In the genomic region with DNA sequence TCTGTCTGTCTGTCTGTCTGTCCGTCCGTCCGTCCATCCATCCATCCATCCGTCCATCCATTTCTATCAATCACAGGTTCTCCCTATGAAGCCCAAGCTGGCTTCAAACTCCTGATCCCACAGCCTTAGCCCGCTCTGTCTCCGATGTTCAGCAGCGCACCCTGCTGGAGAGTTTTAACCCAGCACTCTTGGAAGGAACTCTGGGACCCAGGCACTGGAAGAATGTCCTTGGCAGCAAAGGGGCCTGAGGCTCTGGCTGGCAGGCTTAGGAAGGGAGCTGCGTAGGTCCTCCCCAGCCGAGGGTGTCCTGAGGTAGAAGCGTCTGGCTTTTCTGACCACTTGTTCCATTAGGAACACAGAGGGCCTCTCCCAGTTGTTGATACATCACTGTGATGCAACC, we compare ENCODE assay signal across 9 mouse cellular contexts. TPM values are rescaled to one million over a fixed set of nuclear protein-coding genes. Genes with fewer than 3 reads are reported as not detected.
DNase-seq lines count a peak whose midpoint lies in the region; ATAC-seq and TF ChIP-seq lines count a peak whose summit lies in the region.
"Had no signal": no experiment of that assay in that cellular context is flagged by ENCODE, and none has a peak within 500 bp of the region (broad histone marks: within the 10 kb centered on the region; RNA-seq: fewer than 3 reads in every experiment).

No protein-coding gene starts in this region.

- peak; percentile 18 for ATAC-seq in Patski
- no peak for ATAC-seq in embryonic facial prominence, embryonic 11.5 days (replicated peaks; ENCODE audit: insufficient number of reproducible peaks, low FRiP score, low TSS enrichment, low read depth)
- ATAC-seq in liver, embryonic 11.5 days (replicated peaks; ENCODE audit: low FRiP score): 0 out of 2 replicates have a peak, but pooled peaks have one; percentile 24
- ATAC-seq in neural tube, embryonic 11.5 days (ENCODE audit: insufficient read depth, low FRiP score, low TSS enrichment): no peak

- H3K27ac ChIP-seq in heart, embryonic 10.5 days: no peak overlapping the region
- no peak overlapping the region for H3K27ac ChIP-seq in embryonic facial prominence, embryonic 11.5 days (replicated peaks; ENCODE audit: low read depth, low read length)
- H3K27ac ChIP-seq in liver, embryonic 11.5 days (ENCODE audit: low read depth, low read length): peak overlapping the region; percentile 68; the same call in 1 of the 2 replicates
- H3K27ac ChIP-seq in neural tube, embryonic 11.5 days (ENCODE audit: low read depth, low read length): no peak overlapping the region
- H3K27ac ChIP-seq: embryonic facial prominence, embryonic 12.5 days had no signal

- POLR2A ChIA-PET in Patski (lab: Charles Lee): interaction anchor here (0.9 to 1.0 kb wide), 2 partner anchors 12 to 13 kb away, joined by 3 to 6 read pairs; no protein-coding TSS in a partner anchor

- CTCF ChIA-PET in Patski (lab: Charles Lee): interaction anchor here (1.0 kb wide), 1 partner anchor 10 kb away, joined by 6 read pairs; no protein-coding TSS in a partner anchor

- 40% methylated on average over 10 of the region's 10 CpGs for WGBS in heart, embryonic 10.5 days
- 44% methylated on average over 10 of the region's 10 CpGs for WGBS in embryonic facial prominence, embryonic 11.5 days
- 43% methylated on average over 10 of the region's 10 CpGs for WGBS in liver, embryonic 11.5 days
- 42% methylated on average over 10 of the region's 10 CpGs for WGBS in neural tube, embryonic 11.5 days

- H3K9ac ChIP-seq in embryonic facial prominence, embryonic 11.5 days (replicated peaks; ENCODE audit: low read length): no peak overlapping the region
- no peak overlapping the region for H3K9ac ChIP-seq in liver, embryonic 11.5 days (ENCODE audit: low read depth, low read length)
- no peak overlapping the region for H3K9ac ChIP-seq in neural tube, embryonic 11.5 days (ENCODE audit: low read length)
- H3K9ac ChIP-seq: embryonic facial prominence, embryonic 12.5 days had no signal

- in situ Hi-C loops in Patski (cut with MboI; ENCODE audit: low pct_unique_long_range_greater_than_20kb): no loop called here

- H3K4me3 ChIP-seq in heart, embryonic 10.5 days: no peak overlapping the region
- no peak overlapping the region for H3K4me3 ChIP-seq in embryonic facial prominence, embryonic 11.5 days (ENCODE audit: low read depth, low read length)
- peak overlapping the region; percentile 12; the same call in 1 of the 2 replicates for H3K4me3 ChIP-seq in liver, embryonic 11.5 days (ENCODE audit: low read depth, low read length)
- no peak overlapping the region for H3K4me3 ChIP-seq in neural tube, embryonic 11.5 days (ENCODE audit: low read depth, low read length)
- H3K4me3 ChIP-seq: embryonic facial prominence, embryonic 12.5 days had no signal

- intact Hi-C loops in heart, postnatal 36 days (cut with DNase I): loop anchor here (1.0 kb wide), 1 partner anchor 22 kb away; no protein-coding TSS in a partner anchor

- peak; percentile 98 for DNase-seq in heart, adult 11 months
- no peak for DNase-seq in heart, embryonic 10.5 days (ENCODE audit: low spot score)
- DNase-seq in Patski (ENCODE audit: low read depth, low spot score): no peak
- peak; percentile 72 for DNase-seq in embryonic facial prominence, embryonic 11.5 days (ENCODE audit: low spot score)
- peak; percentile 80 to 82 for DNase-seq in heart, postnatal 36 days
- DNase-seq in liver, embryonic 11.5 days (ENCODE audit: low spot score): no peak
- DNase-seq in neural tube, embryonic 11.5 days (ENCODE audit: low spot score): peak; percentile 56
- peak; percentile 64 for DNase-seq in thymus, postnatal 25 days

- no peaks in the 10 kb centered on the region for H3K9me3 ChIP-seq in heart, embryonic 10.5 days
- H3K9me3 ChIP-seq in embryonic facial prominence, embryonic 11.5 days (replicated peaks; ENCODE audit: control insufficient read depth, low read length): no peaks in the 10 kb centered on the region
- H3K9me3 ChIP-seq in liver, embryonic 11.5 days (ENCODE audit: control insufficient read depth, low read length): no peaks in the 10 kb centered on the region
- H3K9me3 ChIP-seq in neural tube, embryonic 11.5 days (ENCODE audit: control insufficient read depth, low read length): no peaks in the 10 kb centered on the region
- H3K9me3 ChIP-seq: embryonic facial prominence, embryonic 12.5 days had no signal

- no peak overlapping the region for H3K4me2 ChIP-seq in embryonic facial prominence, embryonic 11.5 days (ENCODE audit: low read depth, low read length)
- peak overlapping the region; percentile 95 for H3K4me2 ChIP-seq in liver, embryonic 11.5 days
- H3K4me2 ChIP-seq in neural tube, embryonic 11.5 days (ENCODE audit: low read depth): no peak overlapping the region
- H3K4me2 ChIP-seq: embryonic facial prominence, embryonic 12.5 days had no signal

- peaks cover 9% of the 10 kb centered on the region for H3K36me3 ChIP-seq in heart, embryonic 10.5 days
- no peaks in the 10 kb centered on the region for H3K36me3 ChIP-seq in embryonic facial prominence, embryonic 11.5 days (replicated peaks; ENCODE audit: control insufficient read depth, insufficient read depth, low read depth, low read length)
- peaks cover 5% of the 10 kb centered on the region; the same call in 1 of the 2 replicates for H3K36me3 ChIP-seq in liver, embryonic 11.5 days (ENCODE audit: control insufficient read depth, insufficient read depth, low read length)
- H3K36me3 ChIP-seq in neural tube, embryonic 11.5 days (ENCODE audit: control insufficient read depth, insufficient read depth, low read length): no peaks in the 10 kb centered on the region
- H3K36me3 ChIP-seq: embryonic facial prominence, embryonic 12.5 days had no signal

- no peak for TF ChIP-seq CTCF in Patski (IDR thresholded peaks at IDR 0.05)

- no peaks in the 10 kb centered on the region for H3K27me3 ChIP-seq in heart, embryonic 10.5 days (ENCODE audit: insufficient read depth, poor library complexity, severe bottlenecking)
- H3K27me3 ChIP-seq in Patski: no peaks in the 10 kb centered on the region
- peaks cover 7% of the 10 kb centered on the region for H3K27me3 ChIP-seq in embryonic facial prominence, embryonic 11.5 days (ENCODE audit: control insufficient read depth, insufficient read depth, low read length)
- H3K27me3 ChIP-seq in liver, embryonic 11.5 days (replicated peaks; ENCODE audit: control insufficient read depth, insufficient read depth, low read length): no peaks in the 10 kb centered on the region
- H3K27me3 ChIP-seq in neural tube, embryonic 11.5 days (ENCODE audit: control insufficient read depth, insufficient read depth, low read length): peaks cover 11% of the 10 kb centered on the region; the same call in 1 of the 2 replicates

- peaks cover 31% of the 10 kb centered on the region for H3K4me1 ChIP-seq in heart, embryonic 10.5 days
- no peaks in the 10 kb centered on the region; the same call in 1 of the 2 replicates for H3K4me1 ChIP-seq in embryonic facial prominence, embryonic 11.5 days (ENCODE audit: control insufficient read depth, insufficient read depth, low read length)
- H3K4me1 ChIP-seq in liver, embryonic 11.5 days (replicated peaks; ENCODE audit: control insufficient read depth, insufficient read depth, low read length): peaks cover 16% of the 10 kb centered on the region
- H3K4me1 ChIP-seq in neural tube, embryonic 11.5 days (ENCODE audit: control insufficient read depth, insufficient read depth, low read length): 0 out of 2 replicates have a peak, but pooled peaks cover 3% of the 10 kb centered on the region

RNA-seq across cellular contexts. Expression of gene Arpc1b, which starts 2.9 kb away (rescaled TPM):
- polyA plus RNA-seq in heart, embryonic 10.5 days (2016; fragmentation: Nextera tagmentation; extraction: Ambion mirVana): 195 and 218 TPM in 2 replicates
- 707 TPM for polyA plus RNA-seq in Patski (2021)
- 55.5 and 65.0 TPM in 2 replicates for polyA plus RNA-seq in embryonic facial prominence, embryonic 11.5 days (2014; fragmentation: Nextera tagmentation; extraction: Ambion mirVana)
- total RNA-seq in heart, postnatal 36 days (2021): 10 to 100 TPM; 71.7 to 84.7 TPM
- 190 and 209 TPM in 2 replicates for polyA plus RNA-seq in liver, embryonic 11.5 days (2014; fragmentation: Nextera tagmentation; extraction: Ambion mirVana)
- polyA plus RNA-seq in neural tube, embryonic 11.5 days (2014; fragmentation: Nextera tagmentation; extraction: Ambion mirVana): 68.5 and 72.5 TPM in 2 replicates

RNA-seq across cellular contexts. Expression of gene Pdap1, which starts 23.1 kb away (rescaled TPM):
- 79.4 and 86.3 TPM in 2 replicates for polyA plus RNA-seq in heart, embryonic 10.5 days (2016; fragmentation: Nextera tagmentation; extraction: Ambion mirVana)
- 188 TPM for polyA plus RNA-seq in Patski (2021)
- 113 and 121 TPM in 2 replicates for polyA plus RNA-seq in embryonic facial prominence, embryonic 11.5 days (2014; fragmentation: Nextera tagmentation; extraction: Ambion mirVana)
- 10 to 100 TPM; 39.3 to 45.7 TPM for total RNA-seq in heart, postnatal 36 days (2021)
- 104 and 122 TPM in 2 replicates for polyA plus RNA-seq in liver, embryonic 11.5 days (2014; fragmentation: Nextera tagmentation; extraction: Ambion mirVana)
- 112 and 116 TPM in 2 replicates for polyA plus RNA-seq in neural tube, embryonic 11.5 days (2014; fragmentation: Nextera tagmentation; extraction: Ambion mirVana)

RNA-seq across cellular contexts. Expression of gene Bud31, which starts 23.2 kb away (rescaled TPM):
- 162 and 200 TPM in 2 replicates for polyA plus RNA-seq in heart, embryonic 10.5 days (2016; fragmentation: Nextera tagmentation; extraction: Ambion mirVana)
- 170 TPM for polyA plus RNA-seq in Patski (2021)
- 281 and 299 TPM in 2 replicates for polyA plus RNA-seq in embryonic facial prominence, embryonic 11.5 days (2014; fragmentation: Nextera tagmentation; extraction: Ambion mirVana)
- total RNA-seq in heart, postnatal 36 days (2021): 10 to 100 TPM; 59.5 to 61.1 TPM
- polyA plus RNA-seq in liver, embryonic 11.5 days (2014; fragmentation: Nextera tagmentation; extraction: Ambion mirVana): 233 and 243 TPM in 2 replicates
- polyA plus RNA-seq in neural tube, embryonic 11.5 days (2014; fragmentation: Nextera tagmentation; extraction: Ambion mirVana): 250 and 260 TPM in 2 replicates

RNA-seq across cellular contexts. Expression of gene Kpna7, which starts 33.1 kb away (rescaled TPM):
- not detected in 2 replicates for polyA plus RNA-seq in heart, embryonic 10.5 days (2016; fragmentation: Nextera tagmentation; extraction: Ambion mirVana)
- polyA plus RNA-seq in Patski (2021): 0.21 TPM
- not detected in 2 replicates for polyA plus RNA-seq in embryonic facial prominence, embryonic 11.5 days (2014; fragmentation: Nextera tagmentation; extraction: Ambion mirVana)
- total RNA-seq in heart, postnatal 36 days (2021): not detected
- polyA plus RNA-seq in liver, embryonic 11.5 days (2014; fragmentation: Nextera tagmentation; extraction: Ambion mirVana): 0.06 and 0.27 TPM in 2 replicates
- not detected in 2 replicates for polyA plus RNA-seq in neural tube, embryonic 11.5 days (2014; fragmentation: Nextera tagmentation; extraction: Ambion mirVana)
- polyA plus RNA-seq: embryonic facial prominence, embryonic 12.5 days had no signal

RNA-seq across cellular contexts. Expression of gene Arpc1a, which starts 33.3 kb away (rescaled TPM):
- 113 and 117 TPM in 2 replicates for polyA plus RNA-seq in heart, embryonic 10.5 days (2016; fragmentation: Nextera tagmentation; extraction: Ambion mirVana)
- polyA plus RNA-seq in Patski (2021): 164 TPM
- polyA plus RNA-seq in embryonic facial prominence, embryonic 11.5 days (2014; fragmentation: Nextera tagmentation; extraction: Ambion mirVana): 157 and 161 TPM in 2 replicates
- 10 to 100 TPM; 63.4 to 64.3 TPM for total RNA-seq in heart, postnatal 36 days (2021)
- 114 TPM in 2 replicates for polyA plus RNA-seq in liver, embryonic 11.5 days (2014; fragmentation: Nextera tagmentation; extraction: Ambion mirVana)
- polyA plus RNA-seq in neural tube, embryonic 11.5 days (2014; fragmentation: Nextera tagmentation; extraction: Ambion mirVana): 175 and 176 TPM in 2 replicates

Comparison
In these comparisons a context has a peak if more than half of its experiments do, and no peak if none do; other contexts are left out.
1. DNase-seq: peak in heart, adult 11 months (single experiment), embryonic facial prominence, embryonic 11.5 days (single experiment), heart, postnatal 36 days (2 of 2), neural tube, embryonic 11.5 days (single experiment) and thymus, postnatal 25 days (single experiment); none in heart, embryonic 10.5 days (single experiment), Patski (single experiment) and liver, embryonic 11.5 days (single experiment).
2. ATAC-seq: peak in Patski (single experiment) and liver, embryonic 11.5 days (single experiment); none in embryonic facial prominence, embryonic 11.5 days (single experiment) and neural tube, embryonic 11.5 days (single experiment).